Mouse (Mus musculus): ENCODE measurements around the gene Cabp1.

DNA sequence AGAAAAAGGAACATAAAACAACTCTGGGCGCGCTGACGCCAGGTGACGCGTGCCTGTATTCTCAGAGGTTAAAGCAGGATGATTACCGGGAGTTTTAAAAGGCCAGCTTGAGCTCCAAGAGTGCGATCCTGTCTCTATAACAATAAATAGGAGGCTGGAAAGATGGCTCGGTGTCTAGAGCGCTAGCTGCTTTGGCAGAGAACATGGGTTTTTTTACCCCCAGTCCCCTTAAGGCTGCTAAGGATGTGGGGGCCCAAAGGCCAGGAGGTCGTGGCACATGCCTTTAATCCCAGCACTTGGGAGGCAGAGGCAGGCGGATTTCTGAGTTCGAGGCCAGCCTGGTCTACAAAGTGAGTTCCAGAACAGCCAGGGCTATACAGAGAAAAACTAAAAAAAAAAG lies 35.0 kb downstream of the Cabp1 start:
- TF ChIP-seq MYOG (IDR thresholded peaks at IDR 0.05; ENCODE audit: control insufficient read depth in 1 of 3, insufficient read depth in 1 of 3, insufficient read length in 2 of 3, low read depth in 2 of 3) (no peak), MYOD1 (IDR thresholded peaks at IDR 0.05; ENCODE audit: control insufficient read depth in 1 of 3, insufficient read length in 2 of 3, low read depth in 2 of 3) (no peak), POLR2A (IDR thresholded peaks at IDR 0.05; ENCODE audit: insufficient read length, low read depth) (no peak), USF1 (IDR thresholded peaks at IDR 0.05; ENCODE audit: low read depth) (no peak), POLR2AphosphoS2 (IDR thresholded peaks at IDR 0.05; ENCODE audit: insufficient read length, low read depth) (no peak), TCF12 (IDR thresholded peaks at IDR 0.05; ENCODE audit: insufficient read depth, poor library complexity, severe bottlenecking) (no peak), MAX (IDR thresholded peaks at IDR 0.05; ENCODE audit: low read depth) (no peak), CEBPB (IDR thresholded peaks at IDR 0.05; ENCODE audit: insufficient read depth, poor library complexity, severe bottlenecking) (no peak), E2F4 (IDR thresholded peaks at IDR 0.05; ENCODE audit: insufficient read depth) (no peak)

Data from myocyte (in vitro differentiated cells).